Mouse (Mus musculus) bone marrow, adult 2 months (tissue): Measurements from ENCODE around the gene Wdsub1. TPM values are rescaled to one million over a fixed set of nuclear protein-coding genes. Genes with fewer than 3 reads are reported as not detected.
"Not testable (repeated sequence)": the region's sequence is repeated elsewhere in the genome, so short reads cannot be mapped to it uniquely, and the experiment has no call there.

Experiments
- H3K27ac ChIP-seq: fragments of 200-500 bp; 2 replicates; pipeline ENCODE4 v1.5.1; 2012; ENCODE audit warnings: low read depth, mild to moderate bottlenecking, control low read depth, inconsistent platforms, low read length; ENCODE audit not compliant: control insufficient read depth, poor library complexity, insufficient read depth
- H3K4me1 ChIP-seq: fragments of 200-500 bp; 2 replicates; pipeline ENCODE4 v1.6.1; 2011; ENCODE audit warnings: low read length; ENCODE audit not compliant: control insufficient read depth, insufficient read depth
- H3K4me3 ChIP-seq: fragments of 200-500 bp; replicated peaks from 2 replicates; pipeline ENCODE3; 2011; ENCODE audit warnings: mild to moderate bottlenecking, low read depth, low read length, control low read depth; ENCODE audit not compliant: control insufficient read depth
- CTCF ChIP-seq: fragments of 200-500 bp; IDR thresholded peaks from 2 replicates; pipeline ENCODE4 v1.5.1; 2011; ENCODE audit warnings: low read length, control low read depth; ENCODE audit not compliant: control insufficient read depth, insufficient read depth
- POLR2A ChIP-seq: fragments of 200-500 bp; IDR thresholded peaks from 2 replicates; pipeline ENCODE4 v1.6.1; 2011; ENCODE audit warnings: low read depth, mild to moderate bottlenecking, control low read depth, low read length, borderline replicate concordance; ENCODE audit not compliant: control insufficient read depth
- WGBS: fragments of 180-500 bp; shearing (Covaris S2); methylation state at CpG from one replicate; pipeline ENCODE4 v1.1.7; 2018; 5-methylcytosine and 5-hydroxymethylcytosine counted together
- polyA plus RNA-seq: library from polyadenylated mRNA; stranded (reverse); fragments of >200 nt; gene quantifications from 2 replicates; pipeline ENCODE4 v1.2.4, GENCODE M21; 2011; ENCODE audit warnings: low replicate concordance; ENCODE audit not compliant: missing spikeins, insufficient read depth, insufficient read length

Wdsub1 gene
- polyA plus RNA-seq, 1 experiment = 8.0 TPM

DNA sequence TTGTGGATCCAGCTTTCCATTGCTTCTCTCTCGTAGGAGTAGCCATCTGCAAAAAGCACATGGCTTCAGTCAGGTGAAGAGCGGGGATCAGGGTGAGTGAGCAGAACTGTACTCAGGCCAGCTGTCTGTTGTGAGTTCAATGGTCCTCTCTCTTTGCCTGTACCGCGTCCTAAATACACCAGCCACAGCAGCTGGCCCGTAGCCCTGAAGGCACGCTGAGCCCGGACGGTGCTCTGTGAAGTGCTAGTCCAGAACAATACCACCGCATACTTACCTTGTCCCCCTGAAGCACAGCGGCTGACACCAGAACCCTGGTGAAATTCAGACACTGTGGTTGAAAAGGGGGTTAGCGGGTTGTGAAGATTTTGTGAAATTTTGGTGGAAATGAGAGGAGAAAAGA is 29.5 kb downstream of the Wdsub1 start:
- H3K4me1 ChIP-seq = no peaks in the 10 kb centered on the region
- WGBS = 94% methylated on average over 11 of the region's 11 CpGs
- no peak overlapping the region for H3K27ac ChIP-seq
- H3K4me3 ChIP-seq = no peak overlapping the region
- TF ChIP-seq CTCF (no peak), POLR2A (no peak)

- not testable (repeated sequence) for H3K27ac ChIP-seq, H3K4me1 ChIP-seq, H3K4me3 ChIP-seq
- WGBS = 46% methylated on average over 5 of the region's 5 CpGs
Measured at GRCm38 (mm10) chr2:59851885-59852284, 30.5 kb downstream of the Wdsub1 start.

GRCm38 (mm10) chr2:59843848-59844247 is 38.5 kb downstream of the Wdsub1 start:
- TF ChIP-seq POLR2A = no peak
- TF ChIP-seq CTCF = no peak
- Histone ChIP-seq H3K4me3 (no peak overlapping the region), H3K4me1 (no peaks in the 10 kb centered on the region), H3K27ac (no peak overlapping the region)
- WGBS = 85% methylated on average over 6 of the region's 6 CpGs

DNA sequence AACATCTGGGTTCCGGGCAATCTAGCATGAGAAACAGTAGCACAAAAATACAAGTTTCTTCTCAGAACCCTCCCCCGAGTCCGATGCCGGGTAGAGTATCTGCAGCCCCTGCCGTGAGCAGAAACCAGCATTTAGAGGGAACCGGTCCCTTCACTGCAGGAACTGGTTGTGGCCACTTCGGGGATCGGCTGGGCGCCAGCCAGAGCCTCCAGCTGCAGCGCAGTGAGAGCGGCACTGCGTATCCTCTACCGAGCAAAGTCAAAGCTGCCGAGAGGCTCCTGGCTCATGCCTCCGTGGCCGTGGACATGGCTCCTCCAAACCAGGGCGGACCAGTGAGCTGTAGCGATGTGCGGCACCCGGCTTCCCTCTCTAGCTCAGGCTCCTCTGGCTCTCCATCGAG is 39.2 kb downstream of the Wdsub1 start:
- Histone ChIP-seq H3K27ac (no peak overlapping the region), H3K4me1 (no peaks in the 10 kb centered on the region), H3K4me3 (no peak overlapping the region)
- WGBS = 90% methylated on average over 21 of the region's 21 CpGs
- TF ChIP-seq CTCF (no peak), POLR2A (no peak)

DNA sequence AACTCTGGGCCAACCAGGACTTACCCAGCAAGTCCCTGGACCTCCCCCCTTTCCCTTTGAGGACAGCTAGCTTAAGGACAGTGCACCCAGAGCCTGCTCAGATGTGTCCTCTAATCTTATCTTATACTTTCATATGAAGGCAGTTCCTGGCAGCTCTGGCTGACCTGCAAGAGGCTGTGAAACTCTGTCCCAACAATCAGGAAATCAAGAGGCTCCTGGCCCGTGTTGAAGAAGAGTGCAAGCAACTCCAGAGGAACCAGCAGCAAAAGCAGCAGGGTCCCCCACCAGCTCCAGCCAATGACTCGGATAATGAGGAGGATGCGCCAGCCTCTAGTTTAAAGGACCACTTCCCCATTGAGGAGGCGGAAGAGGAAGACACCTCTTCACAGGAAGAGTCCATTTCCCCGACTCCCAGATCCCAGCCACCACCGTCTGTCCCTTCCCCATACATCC is 39.8 kb downstream of the Wdsub1 start:
- 73% methylated on average over 6 of the region's 6 CpGs for WGBS
- H3K4me3 ChIP-seq = no peak overlapping the region
- no peak overlapping the region for H3K27ac ChIP-seq
- H3K4me1 ChIP-seq = no peaks in the 10 kb centered on the region
- no peak for TF ChIP-seq POLR2A
- no peak for TF ChIP-seq CTCF

DNA sequence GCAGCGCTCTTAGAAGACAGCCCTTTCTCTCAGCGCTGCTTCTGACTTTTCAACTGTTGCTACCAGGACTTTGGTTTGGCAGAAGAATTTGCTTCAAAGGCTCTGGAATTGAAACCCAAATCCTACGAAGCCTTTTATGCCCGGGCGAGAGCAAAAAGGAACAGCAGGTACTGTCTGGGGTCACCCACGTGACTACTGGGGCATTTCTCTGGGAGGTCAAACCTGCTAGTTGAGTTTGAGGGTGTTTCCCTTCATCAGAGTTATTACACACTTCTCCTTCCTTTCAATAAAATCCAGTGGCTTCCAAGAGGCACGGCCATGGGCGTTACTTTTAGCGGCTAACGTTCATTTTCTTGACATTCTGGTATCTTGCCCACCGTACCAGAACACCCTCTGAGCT is 40.4 kb downstream of the Wdsub1 start:
- Histone ChIP-seq H3K27ac (no peak overlapping the region), H3K4me3 (no peak overlapping the region), H3K4me1 (no peaks in the 10 kb centered on the region)
- 88% methylated on average over 11 of the region's 11 CpGs for WGBS
- TF ChIP-seq POLR2A (no peak), CTCF (no peak)

GRCm38 (mm10) chr2:59841189-59841939 is 41.0 kb downstream of the Wdsub1 start:
- H3K4me3 ChIP-seq = no peak overlapping the region
- no peaks in the 10 kb centered on the region for H3K4me1 ChIP-seq
- WGBS = 72% methylated on average over 12 of the region's 12 CpGs
- TF ChIP-seq POLR2A = no peak
- no peak for TF ChIP-seq CTCF
- no peak overlapping the region for H3K27ac ChIP-seq

DNA sequence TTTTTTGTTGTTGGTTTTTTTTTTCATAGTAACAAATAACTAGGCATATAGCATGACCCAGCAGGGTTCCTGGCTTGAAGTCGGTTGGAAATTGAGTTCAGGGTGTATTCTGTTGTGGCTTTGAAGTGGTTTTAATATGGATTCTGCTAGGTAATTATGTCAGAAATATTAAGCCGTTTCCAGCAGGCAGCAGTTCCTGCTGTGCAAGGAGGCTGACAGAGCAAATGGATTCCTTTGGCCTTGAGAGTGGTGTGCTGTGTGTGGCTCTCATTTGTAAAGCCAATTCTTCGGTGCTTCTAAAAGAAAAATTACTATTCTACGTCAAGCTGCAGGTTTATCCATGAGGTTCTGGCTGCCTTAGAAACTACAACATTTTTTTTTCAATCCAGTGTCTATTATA is 42.2 kb downstream of the Wdsub1 start:
- H3K27ac ChIP-seq = no peak overlapping the region
- no peak for TF ChIP-seq CTCF
- TF ChIP-seq POLR2A = no peak
- WGBS = 88% methylated on average over 4 of the region's 4 CpGs
- H3K4me1 ChIP-seq = no peaks in the 10 kb centered on the region
- no peak overlapping the region for H3K4me3 ChIP-seq

DNA sequence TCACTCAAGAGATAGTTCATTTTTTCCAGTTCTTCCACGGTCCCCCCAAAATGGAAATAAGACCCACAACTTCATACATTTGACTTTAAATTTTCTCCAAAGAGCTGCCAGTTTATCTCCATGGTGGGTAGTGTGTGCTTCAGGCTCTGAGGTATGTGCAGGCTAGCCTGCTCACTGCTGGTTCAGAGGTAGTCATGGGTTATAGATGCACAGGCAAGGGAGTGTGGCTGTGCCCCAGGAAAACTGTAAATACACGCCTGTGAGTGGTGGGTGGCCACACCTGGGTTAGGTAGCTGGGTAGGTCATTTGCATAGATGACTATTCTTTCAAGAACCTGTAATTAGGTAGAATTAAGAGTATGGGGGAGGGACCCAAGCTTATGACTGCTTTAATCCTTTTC is 42.6 kb downstream of the Wdsub1 start:
- H3K27ac ChIP-seq = no peak overlapping the region
- H3K4me1 ChIP-seq = no peaks in the 10 kb centered on the region
- TF ChIP-seq CTCF (no peak), POLR2A (no peak)
- 79% methylated on average over 2 of the region's 2 CpGs for WGBS
- no peak overlapping the region for H3K4me3 ChIP-seq
